Mouse (Mus musculus) T-cell, adult 2 months (primary cell): ENCODE data around the gene Sephs2.
"Not testable (repeated sequence)": the region's sequence is repeated elsewhere in the genome, so short reads cannot be mapped to it uniquely, and the experiment has no call there.

Source experiments
- DNase-seq: peaks from one replicate; pipeline ENCODE4 v3.0.0; 2022; ENCODE audit warnings: low spot score

Gene Sephs2

DNA sequence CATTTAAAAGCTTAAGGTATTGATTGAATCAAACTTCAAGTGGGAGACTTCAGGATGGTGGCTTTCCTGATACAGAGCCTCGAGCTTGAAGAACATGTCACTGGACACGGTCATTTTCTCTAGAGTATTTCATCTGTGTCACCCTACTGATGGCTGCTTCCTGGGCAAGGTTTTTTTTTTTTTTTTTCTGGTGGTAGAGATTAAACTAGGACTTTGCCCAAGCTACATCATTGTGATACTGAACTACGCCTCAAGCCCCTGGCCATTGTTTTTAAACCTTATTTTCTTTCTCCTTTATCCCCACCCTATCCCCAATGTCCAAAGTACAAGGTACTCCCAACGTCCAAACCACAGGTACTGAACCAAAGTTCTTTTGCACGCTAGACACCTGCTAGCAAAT is 3.2 kb downstream of the Sephs2 start:
- DNase-seq, result no peak

DNA sequence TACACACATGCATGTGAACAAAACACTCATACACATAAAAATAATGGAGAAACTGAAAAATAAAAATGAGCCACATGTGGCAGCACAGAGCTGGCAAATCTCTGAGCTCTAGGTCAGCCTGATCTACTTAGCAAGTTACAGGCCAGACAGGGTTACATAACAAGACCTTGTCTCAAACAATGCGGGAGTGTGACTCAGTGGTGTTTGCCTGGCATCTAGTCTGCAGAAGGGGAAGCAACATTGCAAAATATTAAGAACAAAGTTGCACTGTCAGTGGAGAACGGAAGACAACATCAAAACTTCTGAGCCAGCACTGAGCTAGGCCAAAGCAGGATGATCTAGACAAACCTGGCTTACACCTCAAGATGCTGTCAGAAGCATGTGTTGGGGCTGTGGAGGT is 3.6 kb downstream of the Sephs2 start:
- DNase-seq, result no peak

DNA sequence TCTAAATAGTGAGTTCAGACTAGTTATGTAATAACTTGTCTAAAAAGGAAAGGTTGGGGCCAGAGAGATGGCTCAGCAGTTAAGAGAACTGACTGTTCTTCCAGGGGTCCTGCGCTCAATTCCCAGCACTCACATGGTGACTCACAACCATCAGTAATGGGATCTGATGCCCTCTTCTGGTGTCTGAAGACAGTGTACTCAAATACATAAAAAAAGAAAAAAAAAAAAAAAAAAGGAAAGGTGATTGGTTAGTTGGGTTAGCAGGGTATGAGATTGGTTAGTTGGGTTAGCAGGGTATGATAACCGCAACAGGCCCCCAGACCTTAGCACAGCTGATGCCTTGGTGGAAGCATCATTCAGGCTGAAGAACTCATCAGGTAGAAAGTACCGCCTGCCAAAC is 10.3 kb downstream of the Sephs2 start:
- DNase-seq, result no peak

DNA sequence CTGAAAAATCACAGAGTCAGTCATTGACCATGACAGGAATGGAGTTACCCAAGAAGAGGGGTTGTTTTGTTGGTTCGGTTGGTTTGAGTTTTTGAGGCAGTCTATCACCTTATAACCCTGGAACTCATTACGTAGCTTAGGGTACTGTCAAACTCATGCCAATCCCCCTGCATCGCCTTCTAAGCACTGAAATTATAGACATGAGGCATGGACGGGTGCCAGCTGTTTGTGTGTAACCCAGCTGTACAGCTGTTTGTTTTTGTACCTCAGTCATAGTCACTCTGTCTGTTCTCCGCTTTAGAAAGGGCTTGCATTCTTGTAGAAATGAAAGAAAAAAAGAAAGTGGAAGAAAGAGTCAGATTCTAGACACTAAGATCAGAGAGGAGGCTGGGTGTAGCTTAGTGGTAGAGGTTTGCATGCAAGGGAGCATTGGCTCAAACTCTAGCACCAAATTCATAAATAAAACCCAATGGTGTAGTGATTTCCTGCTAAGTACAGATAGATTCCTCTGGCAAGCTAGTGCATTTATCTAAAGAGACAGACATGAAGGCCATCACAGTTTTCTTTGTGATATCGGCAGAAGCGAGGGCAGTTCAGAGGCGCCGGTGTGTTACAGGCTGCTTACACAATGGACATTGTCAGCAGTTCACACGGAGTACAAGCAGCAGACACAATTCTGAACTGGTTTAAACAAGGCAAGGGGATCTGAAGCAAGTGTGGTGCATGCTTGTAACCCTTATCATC is 11.5 kb downstream of the Sephs2 start:
- DNase-seq, result no peak

DNA sequence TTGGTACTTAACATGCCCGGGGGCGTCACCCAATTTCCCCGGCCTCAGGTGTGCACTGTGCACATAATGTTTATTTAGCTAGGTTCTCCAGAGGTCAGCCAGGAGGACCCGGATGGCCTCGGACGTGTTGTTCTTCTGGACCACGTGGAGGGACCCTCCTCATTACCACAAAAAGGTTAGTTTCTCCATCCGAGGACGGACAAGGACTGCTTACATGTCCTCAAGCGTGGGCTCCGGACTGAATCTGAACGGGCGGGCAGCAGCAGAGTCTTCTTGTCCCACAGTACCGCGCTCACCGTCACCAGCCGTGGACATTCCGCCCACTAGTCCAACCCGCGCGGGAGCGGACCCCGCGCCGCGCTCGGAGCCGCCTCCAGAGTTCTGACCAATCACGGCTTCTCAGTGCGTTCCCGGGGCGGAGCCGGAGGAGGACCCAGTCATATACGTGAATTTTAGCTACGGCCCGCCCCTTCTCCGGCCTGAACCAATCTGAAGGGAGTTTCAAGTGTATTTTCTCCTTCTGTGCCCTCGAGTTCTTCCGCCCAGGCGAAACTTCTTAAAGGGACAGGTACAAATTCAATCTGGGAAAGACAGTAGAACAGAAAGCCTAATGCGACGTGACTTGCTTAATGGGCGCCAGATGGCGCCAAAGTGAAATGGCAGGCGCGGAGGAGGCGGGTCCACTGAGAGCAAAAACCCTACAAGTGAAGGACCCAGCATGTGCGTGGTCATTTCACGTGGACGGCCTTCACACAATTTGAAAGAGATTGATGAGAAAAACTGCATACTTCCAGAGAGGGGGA is 13.3 kb downstream of the Sephs2 start, which contains the start of gene Dctpp1:
TSS of gene Dctpp1 (minus strand) at position 401 of the 803 bp plus-strand sequence.
- peak; percentile 97 for DNase-seq

DNA sequence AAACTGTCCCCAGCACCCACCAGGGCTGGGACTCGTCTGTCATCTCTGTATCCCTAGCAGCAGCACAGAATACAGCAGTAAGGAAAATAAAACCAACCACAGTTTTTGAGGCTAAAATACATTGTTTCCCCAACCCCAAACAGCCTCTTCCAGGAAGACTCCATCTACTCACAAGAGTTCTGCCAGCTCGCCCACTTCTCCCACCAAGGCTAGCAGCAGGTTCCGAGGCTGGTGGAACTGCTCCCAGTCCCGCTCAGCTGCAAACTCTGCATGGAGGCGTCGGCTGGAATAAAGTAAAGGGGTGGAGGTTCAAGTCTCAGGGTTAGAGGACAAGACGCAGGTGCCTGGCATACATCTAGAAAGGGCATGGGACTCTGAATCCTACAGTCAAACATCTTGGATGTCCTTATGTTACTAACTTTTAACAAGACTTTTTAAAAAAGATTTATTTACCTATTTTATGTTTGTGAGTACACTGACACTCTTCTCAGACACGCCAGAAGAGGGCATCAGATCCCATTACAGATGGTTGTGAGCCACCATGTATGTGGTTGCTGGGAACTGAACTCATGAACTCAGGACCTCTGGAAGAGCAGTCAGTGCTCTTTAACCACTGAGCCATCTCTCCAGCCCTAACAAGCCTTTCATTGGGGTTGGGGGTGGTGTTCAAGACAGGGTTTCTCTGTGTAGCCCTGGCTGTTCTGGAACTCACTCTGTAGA is 14.5 kb downstream of the Sephs2 start:
- DNase-seq, result no peak

DNA sequence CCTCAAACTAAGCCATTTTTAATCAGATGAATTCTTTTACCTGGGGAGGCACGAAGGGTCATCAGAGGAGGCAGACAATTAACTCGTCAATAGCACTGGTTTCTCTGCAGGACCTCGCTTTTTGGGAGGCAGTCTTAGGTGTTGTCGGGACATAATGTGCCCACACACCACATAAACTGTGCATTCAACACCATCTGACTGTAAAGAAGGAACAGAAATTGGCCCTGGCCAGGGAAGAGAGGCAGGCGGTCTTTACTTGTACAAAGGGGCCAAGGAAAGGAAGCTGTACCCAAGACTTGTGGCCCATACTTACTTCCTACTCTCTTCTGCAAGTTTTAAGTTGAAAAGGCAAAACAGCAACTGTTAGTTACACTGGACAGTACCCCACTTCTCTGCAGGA is 17.3 kb downstream of the Sephs2 start:
- no peak for DNase-seq

DNA sequence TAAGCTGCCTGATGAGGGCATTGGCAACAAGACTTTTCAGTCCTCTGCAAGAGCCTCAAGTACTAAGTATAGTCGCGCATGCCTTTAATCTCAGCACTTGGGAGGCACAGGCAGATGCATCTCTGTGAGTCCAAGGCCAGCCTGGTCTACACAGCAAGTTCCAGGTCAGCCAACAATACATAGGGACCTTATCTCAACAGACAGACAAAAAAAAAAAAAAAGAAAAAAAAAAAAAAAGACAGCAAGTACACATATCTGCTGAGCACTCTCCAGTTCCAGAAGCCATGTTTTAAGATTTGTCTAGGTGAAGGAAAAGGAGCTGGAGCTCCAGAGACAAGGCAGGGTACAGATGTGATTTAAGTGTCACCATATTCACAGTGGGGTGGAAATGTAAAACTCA is 17.9 kb downstream of the Sephs2 start:
- no peak for DNase-seq

DNA sequence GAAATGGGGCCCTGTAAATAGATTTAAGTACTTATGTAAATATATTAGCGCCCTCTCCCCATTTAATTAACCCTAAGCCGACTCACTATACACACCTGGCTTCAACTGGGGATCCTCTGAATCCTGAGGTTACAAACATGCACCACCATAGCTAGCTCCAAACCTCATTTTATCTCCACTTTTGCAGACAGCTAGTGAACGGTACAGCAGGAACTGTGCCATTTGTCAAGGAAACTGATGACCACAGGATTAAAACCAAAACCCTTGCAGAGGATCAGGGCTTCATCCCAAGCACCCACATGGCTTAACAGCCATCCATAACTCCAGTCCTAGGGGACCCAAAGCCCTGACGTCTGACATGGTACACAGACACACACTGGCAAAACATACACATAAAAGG is 18.8 kb downstream of the Sephs2 start:
- no peak for DNase-seq

DNA sequence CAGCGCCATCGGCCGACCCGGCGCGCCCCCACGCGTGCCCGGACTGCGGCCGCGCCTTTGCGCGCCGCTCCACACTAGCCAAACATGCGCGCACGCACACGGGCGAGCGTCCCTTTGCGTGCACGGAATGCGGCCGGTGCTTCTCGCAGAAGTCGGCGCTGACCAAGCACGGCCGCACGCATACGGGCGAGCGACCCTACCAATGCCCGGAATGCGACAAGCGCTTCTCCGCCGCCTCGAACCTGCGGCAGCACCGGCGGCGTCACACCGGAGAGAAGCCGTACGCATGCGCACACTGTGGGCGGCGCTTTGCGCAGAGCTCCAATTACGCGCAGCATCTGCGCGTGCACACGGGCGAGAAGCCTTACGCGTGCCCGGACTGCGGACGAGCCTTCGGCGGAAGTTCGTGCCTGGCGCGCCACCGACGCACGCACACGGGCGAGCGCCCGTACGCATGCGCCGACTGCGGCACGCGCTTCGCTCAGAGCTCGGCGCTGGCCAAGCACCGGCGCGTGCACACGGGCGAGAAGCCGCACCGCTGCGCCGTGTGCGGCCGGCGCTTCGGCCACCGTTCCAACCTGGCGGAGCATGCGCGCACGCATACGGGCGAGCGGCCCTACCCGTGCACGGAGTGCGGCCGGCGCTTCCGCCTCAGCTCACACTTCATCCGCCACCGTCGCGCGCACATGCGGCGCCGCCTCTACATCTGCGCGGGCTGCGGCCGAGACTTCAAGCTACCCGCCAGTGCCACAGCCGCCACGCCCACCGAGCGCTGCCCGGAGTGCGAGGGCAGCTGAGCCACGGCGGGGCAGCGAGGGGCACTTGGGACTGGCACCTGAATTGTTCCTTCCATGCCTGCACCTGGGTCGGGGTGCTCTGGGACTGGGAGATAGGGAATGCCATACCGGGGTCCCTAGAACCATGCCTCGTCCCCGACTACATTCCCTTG is 19.8 kb downstream of the Sephs2 start:
- DNase-seq, result peak; percentile 95

DNA sequence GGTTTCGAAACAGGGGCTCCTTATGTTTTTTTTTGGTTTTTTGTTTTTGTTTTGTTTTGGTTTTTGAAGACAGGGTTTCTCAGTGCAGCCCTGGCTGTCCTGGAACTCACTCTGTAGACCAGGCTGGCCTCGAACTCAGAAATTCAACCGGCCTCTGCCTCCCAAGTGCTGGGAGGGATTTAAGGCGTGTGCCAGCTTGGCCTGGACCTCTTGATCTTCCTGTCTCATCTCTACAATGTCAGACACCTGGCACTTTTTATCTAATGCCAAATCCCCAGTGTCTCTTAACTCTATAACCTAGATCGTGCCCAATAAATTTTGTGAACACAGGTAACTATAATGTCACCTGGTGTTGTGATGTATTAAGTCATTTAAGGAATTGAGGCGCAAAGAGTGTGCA is 20.5 kb downstream of the Sephs2 start:
- DNase-seq, result no peak

DNA sequence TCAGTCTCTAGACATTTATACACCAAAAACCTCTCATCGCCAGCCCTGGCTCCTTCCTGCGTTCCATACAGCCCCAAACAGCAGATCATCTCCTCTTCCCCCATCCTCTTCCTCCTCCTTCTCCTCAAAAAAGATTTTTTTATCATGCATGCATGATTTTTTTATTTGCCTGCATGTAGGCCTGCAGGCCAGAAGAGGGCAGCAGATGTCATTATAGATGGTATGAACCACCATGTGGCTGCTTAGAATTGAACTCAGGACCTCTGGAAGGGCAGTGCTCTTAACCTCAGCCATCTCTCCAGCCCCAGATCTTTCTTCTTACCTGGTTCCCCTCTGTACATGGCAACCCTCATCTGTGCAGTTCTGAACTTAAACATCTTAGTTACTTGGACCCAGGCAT is 21.4 kb downstream of the Sephs2 start:
- DNase-seq, result peak; percentile 42

DNA sequence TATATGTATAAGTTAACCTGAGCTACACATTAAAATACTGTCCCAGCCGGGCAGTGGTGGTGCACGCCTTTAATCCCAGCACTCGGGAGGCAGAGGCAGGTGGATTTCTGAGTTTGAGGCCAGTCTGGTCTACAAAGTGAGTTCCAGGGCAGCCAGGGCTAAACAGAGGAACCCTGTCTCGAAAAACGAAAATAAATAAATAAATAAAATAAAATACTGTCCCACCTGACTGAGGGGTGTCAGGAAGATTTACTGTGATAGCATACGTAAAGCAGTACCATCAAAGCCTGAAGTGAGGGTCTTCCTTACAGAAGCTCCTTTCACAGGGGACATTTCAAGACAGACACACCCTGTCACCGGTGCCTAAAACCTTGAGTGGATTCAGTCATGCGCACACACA is 23.3 kb downstream of the Sephs2 start:
- not testable (repeated sequence) for DNase-seq

DNA sequence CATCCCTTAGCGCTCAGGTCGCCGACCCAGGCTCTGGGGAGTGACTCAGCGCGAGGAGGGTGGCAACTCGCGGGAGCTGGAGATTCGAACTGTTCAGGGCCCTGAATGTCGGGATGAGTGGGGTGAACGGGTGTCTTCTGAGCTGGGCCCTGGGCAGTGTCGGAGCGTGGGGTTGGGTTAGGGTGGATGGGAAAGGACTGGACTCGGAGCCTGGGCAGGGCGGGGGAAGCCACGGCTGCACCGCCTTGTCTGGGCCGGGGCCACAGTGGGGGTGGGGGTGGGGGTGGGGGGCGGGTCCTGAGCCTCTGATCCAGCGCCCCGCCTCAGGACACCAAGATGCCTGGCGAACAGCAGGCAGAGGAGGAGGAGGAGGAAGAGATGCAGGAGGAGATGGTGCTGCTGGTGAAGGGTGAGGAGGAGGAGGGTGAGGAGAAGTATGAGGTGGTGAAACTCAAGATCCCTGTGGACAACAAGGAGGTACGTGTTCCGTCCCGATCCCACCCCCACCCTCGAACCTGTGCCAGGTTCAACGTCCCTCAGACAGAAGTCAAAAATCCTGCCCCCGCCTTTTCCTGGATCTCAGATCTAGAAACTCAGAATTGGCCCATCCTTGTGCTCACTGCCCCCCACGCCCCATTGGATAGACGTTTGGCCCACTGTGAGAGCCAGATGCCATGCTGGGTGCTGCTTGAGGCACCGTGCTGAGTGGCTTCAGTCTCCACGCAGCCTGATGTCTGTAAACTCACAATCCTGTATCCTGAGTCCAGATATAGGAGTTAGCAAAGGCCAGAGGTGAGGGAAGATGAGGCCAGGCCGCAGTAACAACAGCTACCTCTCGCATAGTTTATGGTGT is 29.0 kb downstream of the Sephs2 start:
- no peak for DNase-seq

DNA sequence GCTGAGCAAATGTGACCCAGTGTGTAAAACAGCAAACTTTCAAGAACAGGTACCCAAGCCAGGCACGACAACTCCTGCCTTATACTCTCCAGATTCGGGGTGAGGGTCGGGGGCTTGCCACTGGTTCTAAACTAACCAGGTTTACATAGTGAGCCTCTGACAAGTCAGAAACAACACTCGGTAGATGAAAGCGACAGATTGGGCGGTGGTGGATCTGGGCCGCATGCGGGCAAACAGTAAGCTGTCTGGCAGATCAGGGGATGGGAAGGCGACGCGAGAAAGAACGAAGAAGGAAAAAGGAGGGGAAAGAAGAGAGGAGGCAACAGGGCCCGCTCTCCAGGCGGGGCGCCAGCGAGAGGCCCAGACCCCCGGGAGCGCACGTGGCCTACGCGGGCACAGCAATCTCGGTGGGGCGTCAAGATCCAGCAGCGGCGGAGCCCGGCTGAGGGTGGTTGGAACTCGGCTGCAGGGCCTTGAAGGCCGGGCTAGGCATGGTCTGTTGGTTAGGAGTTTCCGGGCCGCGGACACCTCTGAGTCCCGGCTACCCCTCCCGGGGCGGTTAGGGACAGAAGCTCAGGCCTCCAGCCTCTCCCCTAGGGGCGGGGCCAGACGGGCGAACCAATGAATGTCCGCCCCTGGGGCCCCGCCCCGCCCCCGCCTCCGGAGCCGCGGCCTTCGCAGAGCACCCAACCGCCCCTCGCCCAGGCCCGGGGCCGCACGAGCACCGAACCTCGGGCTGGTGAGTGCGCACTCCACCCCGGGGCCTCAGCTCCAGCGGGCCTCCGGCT is 29.8 kb downstream of the Sephs2 start, which contains the start of gene Zfp771:
TSS of gene Zfp771 (plus strand) at position 405 of the 788 bp plus-strand sequence.
- DNase-seq, result peak; percentile 85

DNA sequence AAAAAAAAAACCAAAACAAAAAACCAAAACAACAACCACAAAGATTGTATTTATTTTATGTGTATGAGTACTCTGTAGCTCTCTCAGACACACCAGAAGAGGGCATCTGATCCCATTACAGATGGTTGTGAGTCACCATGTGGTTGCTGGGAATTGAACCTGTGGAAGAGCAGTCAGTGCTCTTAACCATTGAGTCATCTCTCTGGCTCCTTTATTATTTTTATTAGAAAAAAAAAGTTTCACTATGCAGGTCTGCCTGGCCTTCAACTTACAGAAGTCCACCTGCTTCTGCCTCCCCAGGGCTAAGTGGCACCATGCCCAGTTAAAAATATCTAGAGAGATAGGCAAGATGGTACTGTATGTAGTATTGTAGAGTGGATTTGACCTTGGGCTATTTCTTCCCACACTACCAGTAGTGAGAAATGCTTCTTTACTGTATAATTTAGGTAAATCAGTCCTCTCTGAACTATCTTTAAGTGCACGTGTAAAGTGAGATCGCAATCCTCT is 30.4 kb downstream of the Sephs2 start:
- DNase-seq, result no peak

DNA sequence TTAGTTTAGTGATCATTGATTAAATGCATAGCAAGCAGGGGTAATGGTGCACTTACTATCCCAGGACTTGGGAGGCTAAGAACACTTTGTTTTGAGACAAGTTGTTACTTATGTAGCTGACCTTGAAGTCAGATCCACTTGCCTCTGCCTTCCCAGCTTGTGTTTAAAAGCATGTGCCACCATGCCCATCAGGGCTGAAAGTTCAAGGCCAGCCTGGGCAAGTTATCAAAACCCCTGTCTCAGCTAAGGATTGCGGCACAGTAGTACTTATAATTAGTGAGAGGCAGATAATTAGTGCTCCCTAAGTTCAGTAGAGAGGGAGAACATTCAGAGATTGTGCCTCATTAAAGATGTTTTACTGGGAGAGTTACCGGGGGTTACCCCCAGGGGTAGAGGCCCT is 39.1 kb downstream of the Sephs2 start:
- DNase-seq, result no peak

DNA sequence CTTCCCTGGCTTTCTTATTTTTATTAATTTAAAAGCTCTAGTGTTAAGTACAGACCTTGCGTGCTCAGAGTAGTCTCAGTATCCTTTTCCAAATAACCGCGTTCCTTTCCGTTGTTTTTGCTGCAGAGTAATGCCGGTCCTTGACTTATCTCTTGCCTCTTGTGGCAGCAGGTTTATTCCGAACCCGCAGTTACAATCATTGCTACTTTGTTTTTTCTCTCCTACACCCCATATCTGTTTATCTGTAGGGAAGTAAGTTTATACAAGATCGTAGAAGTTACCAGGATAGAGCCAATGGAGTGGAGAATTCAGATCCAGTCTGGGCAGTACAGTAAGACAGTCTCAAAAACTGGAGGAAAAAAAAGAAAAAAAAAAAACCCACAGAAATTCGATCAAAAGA is 40.1 kb downstream of the Sephs2 start:
- no peak for DNase-seq

DNA sequence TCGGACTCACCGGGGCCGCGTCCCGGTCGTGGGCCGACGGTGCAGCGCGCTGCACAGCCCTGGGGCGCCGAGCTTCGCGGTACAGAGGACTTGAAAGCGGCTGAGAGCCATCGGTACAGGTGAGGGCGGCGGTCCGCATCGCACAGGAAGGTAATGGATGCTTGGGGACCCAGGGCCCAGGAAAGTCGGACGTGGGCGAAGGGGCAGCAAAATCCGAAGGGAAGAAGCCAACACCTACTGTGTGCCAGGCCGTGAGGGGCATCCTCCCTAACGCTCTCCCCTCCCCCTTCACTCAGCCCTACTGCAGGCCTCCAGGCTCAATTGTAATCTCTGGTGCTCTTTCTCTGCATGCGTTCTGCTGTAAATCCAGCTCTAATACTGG is 40.5 kb downstream of the Sephs2 start:
- no peak for DNase-seq
